Mouse (Mus musculus): ENCODE data around the gene Fgd4.

Fgd4 gene

DNA sequence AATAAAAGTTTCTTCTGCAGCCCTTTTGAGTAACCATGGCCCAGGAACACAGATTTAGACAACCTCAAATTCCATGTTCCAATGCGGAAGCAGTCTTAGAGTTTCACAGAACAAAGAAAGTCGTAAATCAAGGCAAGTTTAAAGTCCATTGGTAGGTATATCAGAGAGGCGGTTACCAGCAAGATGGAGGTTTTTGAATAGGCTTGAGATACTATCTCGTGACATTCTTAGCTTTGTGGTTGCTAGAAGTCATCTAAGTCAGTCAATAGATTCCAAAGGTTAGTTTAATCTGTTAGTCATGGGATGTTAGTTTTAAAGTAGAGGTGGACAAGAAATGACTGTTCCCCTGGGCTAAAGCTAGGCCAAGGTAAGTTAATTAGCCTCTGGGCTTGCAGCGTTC is at the start of gene Fgd4:
Gene Fgd4, minus strand, starts transcription at position 89 of the 400 bp plus-strand sequence.
- DNase-seq (ENCODE audit: extremely low spot score, low read depth, low spot score) = peak; percentile 46

DNA sequence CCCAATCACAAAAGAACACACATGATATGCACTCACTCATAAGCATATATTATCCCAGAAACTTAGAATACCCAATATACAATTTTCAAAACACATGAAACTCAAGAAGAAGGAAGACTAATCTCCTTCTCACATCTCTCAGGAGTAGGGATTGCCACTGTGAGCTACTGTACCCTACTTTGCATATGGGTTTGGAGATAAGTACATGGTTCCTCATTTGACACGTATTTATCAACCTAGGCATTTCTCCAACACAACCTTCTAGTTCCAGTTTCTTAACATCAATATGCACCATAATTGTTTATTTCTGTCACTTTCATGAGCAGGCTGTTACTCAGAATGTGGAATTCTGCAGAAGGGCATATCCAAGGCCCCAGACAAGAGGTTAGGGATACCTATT is 44.8 kb upstream of the Fgd4 start:
- no peak for DNase-seq (ENCODE audit: extremely low spot score, low read depth, low spot score)

DNA sequence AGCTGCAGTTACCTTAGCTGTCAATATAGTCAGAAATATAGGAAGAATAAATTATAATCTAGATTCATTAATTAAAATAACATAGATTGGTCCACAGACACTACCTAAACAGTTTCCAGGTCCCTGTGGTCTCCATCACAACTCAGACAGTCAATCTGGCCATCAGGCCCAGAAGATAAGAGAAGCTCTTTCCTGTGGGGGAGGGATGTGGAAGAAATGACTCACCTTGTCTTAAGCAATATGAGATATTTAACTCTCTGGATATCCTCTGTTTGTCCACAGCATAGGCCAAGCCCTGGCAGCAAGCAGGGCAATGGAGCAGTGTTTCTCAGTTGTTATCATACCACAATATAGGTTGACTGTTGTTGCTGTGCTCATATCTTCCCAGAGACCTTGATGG is 33.4 kb upstream of the Fgd4 start:
- DNase-seq (ENCODE audit: extremely low spot score, low read depth, low spot score) = no peak

DNA sequence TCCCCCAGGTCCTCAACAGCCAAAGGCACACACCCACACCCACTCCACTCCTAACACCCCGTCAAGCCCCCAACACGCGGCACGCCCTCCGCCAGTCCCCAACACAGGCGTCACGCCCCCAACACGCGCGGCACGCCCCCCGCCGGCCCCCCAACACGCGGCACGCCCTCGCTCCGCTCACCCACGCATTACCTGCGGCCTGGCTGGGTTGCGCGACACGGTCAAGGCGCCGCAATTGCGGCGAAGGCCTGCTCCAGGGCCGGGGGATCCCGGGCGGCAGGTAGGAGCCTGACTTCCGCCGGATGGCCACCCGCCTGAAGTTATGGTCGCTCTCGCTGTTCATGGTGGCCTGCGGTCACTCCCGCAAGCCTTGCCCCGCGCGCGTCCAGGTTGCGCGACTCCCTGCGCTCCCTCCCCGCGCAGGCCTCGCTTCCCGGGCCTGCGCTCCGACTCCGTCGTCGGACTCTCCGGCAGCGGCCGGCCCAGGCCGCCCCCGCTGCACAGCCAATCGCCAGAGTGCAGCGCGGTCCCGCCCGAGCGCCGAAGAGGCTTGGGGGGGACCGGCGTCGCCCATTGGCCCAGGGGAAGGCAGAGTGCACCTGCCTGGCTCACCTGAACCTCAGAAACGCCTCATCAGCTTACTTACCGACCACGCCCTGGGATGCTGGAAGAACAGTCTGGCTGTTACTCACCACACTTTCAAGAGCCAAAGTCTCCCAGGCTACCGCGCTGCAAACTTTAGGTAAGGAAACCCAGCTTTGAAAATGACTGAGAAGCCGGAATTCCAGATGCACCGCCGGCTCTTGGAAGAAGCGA is 555 bp downstream of the Fgd4 start:
- DNase-seq (ENCODE audit: extremely low spot score, low read depth, low spot score) = no peak

DNA sequence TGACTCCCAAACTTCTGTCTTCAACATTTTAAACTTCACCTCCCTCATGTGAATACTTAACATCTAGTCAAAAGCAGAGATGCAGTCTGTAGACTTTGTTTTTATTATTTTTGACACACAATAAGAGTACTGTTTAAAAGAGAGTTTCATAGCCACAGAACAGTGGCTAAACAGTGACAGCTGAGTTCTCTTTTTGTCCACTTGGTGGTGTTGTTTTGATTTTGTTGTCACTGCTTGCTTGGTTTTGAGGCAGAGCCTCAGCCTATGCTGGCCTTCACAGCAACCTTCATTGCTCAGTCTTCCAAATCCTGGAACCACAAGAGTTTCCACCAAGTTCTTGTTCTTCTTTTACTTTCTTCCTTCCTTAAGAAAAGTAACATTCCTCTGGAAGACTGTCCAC is 3.8 kb downstream of the Fgd4 start:
- DNase-seq (ENCODE audit: extremely low spot score, low read depth, low spot score) = no peak

DNA sequence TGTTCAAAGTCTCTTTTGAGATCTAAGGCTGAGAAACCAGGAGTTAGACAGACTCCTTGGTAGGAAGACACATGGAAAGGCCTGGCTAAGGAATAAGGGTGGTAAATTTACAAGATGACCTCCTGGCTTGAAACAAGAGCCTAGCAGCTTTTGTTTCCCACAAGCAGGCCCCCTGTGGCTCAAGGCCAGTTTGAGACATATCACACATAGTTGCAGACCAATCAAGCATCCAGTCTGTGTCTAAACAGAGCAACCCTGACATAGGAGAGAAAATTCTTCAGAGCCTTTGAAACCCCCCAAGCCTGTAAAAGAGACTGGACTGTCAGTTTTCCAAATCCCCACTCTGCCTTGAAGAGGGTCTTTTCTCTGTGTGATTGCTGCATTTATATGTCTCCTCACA is 7.7 kb downstream of the Fgd4 start:
- DNase-seq (ENCODE audit: extremely low spot score, low read depth, low spot score) = no peak

DNA sequence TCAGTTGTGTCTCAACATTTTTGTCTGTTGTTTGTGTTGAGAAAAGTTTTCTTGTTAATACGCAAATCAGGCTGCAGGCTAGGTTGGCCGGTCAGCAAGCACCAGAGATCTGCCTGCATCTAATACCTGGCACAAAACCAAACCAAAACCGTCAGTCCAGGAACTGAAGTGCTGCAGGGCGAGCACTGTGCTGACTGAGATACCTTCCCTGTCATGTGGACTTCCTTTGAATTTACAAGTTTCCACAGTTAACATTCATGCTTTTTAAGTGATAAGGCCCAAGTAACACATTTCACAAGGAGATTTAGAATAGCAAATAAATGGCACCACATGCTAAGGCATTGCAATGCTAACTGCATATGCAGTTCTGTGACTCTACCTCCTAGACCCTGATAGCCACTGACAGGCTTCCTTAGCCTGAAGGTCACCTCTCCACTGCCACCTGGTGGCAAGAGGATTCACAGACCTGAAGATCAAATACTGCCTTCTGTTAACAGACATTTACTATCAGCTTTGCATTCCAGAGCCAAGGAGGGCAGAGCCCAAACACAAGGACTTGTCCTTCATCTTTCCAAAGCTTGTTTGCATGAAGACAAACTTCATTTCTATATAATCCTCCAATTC is 15.8 kb downstream of the Fgd4 start:
- DNase-seq (ENCODE audit: extremely low spot score, low read depth, low spot score) = peak; percentile 66

DNA sequence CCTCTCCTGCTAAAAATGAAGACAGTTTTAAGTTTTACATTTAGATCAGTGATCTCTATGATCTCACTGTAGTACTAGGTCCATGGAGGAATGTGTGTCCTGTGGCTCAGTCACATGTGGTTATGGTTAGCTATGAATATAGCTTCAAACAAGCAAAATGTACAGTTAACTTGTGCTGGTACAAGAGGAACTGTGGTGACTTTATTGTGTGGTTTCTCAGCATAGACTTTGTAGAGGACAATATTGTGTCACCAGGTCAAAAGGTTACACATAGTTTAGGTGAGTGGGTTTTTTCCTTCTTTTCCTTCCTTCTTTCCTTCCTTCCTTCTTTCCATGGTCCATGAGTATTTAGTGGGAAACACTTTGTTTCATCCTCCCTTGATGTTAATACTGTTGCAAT is 23.8 kb downstream of the Fgd4 start:
- no peak for DNase-seq (ENCODE audit: extremely low spot score, low read depth, low spot score)

DNA sequence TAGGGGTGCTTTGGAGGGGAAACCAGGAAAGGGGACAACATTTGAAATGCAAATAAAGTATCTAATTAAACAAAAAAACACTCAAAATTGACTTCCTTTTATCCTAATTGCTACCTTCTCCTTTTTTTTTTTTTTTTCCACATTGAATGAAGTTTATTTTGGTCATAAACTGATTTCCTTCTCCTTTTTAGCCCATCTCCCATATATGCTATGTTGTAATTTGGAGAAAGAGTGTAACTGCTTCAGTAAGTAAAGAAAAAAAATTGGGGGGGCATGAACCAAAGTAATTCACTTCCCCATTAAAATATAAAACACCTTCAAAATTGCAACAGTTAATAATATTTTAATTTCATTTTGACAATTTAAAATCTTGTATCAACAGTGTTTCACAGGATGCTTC is 25.8 kb downstream of the Fgd4 start:
- DNase-seq (ENCODE audit: extremely low spot score, low read depth, low spot score) = no peak

DNA sequence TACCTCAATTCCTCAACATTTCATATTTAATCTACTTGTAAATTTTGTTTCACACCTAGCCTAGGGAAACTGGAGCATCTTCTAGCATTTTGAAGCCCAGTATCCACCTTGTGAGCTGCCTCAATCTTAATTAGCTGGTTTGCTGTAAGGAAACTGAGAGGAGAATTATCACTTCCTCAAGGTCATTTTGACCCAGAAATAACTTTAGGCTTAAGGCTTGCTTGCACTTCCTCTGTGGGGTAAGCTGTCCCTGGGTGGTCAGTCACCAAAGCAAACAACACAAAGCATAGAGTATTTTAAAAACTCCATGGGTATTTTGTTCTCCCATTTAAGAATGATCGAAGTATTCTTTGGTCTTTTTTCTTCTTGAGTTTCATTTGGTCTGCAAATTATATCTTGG is 27.2 kb downstream of the Fgd4 start:
- DNase-seq (ENCODE audit: extremely low spot score, low read depth, low spot score) = no peak

DNA sequence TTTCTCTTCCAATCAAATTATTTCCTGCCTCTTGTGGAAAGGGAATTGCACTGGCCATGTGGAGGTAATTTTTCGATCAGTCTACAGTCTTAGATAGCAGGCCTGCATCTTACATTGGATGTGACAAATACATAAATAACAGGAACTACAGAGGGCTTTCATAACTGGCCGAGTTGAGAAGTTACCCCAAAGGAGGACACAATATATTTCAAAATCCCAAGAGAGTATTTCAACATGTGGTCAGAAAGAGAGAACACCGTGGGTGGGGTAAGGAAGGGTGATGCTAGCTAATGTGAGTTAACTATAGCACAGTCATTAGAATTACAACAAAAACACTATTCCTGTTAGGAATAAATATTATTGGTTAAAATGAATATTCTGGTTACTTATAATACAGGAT is 29.0 kb downstream of the Fgd4 start:
- no peak for DNase-seq (ENCODE audit: extremely low spot score, low read depth, low spot score)

DNA sequence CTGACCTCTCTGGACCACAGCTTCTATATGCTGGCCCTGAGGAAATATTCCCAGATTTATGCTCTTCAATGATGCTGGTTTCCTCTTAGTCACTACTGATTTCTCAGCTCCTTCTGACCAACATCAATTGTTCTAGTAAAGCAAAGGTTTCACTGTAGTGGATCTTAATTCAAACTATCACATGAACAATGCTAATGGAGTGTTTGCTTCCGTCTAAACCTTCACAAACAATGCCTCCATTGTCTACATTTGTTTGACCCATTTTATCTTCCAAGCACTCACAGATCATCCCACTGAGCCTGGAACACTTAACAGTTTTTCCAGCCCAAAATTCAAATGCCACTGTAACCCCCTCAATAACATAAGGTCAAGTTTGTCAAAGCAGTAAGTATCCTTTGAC is 33.6 kb downstream of the Fgd4 start:
- no peak for DNase-seq (ENCODE audit: extremely low spot score, low read depth, low spot score)

DNA sequence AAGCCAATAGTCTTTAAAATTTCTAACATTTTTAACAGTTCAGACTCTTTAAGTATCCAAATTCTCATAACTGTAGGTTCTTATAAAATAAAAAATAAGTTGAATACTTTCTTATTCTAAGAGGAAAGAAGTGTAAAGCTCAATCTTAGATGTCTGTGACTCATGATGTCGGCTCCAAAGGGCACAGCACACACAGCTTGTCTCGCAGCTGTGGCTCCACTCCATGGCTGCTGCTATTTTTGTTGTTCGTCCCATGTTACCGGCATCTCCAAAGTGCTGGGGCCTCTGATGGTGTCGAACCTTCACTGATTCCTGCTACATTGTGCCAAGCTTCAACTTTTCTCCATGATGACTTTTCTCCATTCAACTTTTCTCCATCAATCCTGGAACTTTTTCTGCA is 34.1 kb downstream of the Fgd4 start:
- no peak for DNase-seq (ENCODE audit: extremely low spot score, low read depth, low spot score)

DNA sequence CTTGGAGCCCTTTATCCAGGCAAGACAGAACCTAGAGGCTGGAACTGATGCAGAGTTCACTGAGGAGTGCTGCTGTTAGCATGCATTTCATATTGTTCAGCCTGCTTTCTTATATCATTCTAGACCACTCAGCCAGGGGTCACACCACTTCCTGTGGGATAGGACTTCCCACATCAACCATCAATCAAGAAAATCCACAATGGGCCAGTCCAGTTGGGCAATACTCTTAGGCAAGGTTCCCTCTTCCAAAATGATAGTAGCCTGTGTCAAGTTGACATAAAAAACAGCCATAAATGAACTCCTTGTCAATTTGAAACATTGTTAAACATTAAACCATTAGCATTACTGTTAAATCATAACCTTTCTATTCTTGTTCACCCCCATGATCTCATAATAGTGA is 34.6 kb downstream of the Fgd4 start:
- no peak for DNase-seq (ENCODE audit: extremely low spot score, low read depth, low spot score)

DNA sequence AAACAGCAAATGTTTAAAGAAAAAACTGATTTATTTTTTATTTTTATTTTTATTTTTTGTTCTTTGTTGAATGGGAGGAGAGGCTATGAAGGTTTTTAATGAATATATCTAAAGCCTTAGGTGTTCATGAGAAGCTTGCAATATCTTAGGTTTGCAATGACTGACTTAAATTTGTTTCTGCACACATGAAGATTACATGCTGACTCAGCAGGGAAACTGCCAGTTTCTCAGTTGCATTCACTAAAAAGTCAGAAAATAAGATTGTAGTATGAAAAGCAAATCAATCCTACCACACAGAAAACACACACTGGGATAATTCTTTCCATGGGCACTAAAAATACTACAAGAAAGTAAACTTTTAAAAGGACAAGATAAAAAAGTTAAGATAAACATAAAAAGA is 39.6 kb downstream of the Fgd4 start:
- no peak for DNase-seq (ENCODE audit: extremely low spot score, low read depth, low spot score)

DNA sequence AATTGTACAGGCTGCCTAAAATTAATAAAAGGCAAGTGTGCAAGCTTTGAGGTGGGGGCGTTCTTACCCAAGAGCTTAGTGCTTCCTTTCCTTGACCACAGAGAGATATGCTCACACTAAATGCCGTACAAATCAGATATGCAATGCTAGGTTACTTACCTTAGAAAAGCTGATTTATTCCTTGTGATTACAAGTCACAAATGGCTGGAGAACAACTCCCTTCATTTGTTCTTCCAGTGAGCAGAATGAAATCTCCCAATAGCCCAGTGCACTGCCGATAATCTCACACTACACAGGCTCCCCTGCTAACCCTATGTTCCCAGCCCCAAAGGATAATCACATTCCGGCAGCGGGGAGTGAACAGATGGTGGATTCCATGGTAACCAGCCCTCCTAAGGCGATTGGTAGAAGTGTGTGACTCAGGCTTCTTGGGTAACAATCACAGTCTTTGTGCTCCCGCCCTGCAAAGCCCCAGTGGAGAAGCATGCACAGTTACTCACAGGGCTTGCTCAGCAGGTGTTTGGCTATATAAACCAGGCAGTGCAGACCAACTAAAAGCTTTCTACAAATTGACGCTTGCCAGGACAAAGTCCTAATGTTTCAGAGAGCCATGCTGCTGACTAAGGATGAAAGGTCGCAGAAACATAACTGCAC is 40.3 kb downstream of the Fgd4 start:
- peak; percentile 86 for DNase-seq (ENCODE audit: extremely low spot score, low read depth, low spot score)

DNA sequence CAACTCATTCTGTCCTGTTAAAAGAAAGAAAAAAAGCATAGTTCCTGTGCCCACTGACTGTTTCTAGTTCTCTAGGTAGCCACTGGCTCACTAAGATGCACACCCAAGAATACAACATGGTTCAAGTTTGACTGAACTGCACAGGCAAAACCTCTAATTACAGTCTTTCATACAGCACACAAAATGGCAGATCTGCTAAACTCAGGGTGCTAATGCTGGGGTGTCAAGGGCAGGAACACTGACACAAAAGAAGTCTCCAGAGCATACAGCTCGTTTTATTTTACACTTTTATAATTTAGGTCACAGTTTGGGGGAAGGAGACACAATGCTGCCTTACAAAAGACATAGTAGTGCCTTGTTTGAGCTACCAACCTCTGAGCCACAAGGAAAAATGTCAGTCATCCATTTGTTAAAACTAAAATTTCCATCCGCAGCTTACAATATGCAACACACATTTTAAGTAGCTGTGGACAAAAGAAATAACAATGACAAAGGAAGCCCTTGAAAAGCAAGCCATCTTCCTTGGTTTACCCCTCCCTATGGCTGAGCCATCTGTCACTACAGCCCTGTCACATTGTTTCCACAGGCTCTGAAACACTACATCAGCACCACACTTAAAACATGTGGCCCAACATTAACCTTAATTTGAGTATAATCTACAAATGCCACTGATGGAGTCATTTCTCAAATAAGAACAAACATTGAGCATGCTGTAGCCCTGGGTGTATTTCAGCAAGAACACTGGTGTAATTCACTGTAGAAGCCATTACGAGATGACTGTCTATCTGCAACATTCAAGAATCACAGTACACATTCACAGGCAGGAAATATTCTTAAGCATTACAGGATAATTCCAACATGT is 41.1 kb downstream of the Fgd4 start:
- DNase-seq (ENCODE audit: extremely low spot score, low read depth, low spot score) = no peak

DNA sequence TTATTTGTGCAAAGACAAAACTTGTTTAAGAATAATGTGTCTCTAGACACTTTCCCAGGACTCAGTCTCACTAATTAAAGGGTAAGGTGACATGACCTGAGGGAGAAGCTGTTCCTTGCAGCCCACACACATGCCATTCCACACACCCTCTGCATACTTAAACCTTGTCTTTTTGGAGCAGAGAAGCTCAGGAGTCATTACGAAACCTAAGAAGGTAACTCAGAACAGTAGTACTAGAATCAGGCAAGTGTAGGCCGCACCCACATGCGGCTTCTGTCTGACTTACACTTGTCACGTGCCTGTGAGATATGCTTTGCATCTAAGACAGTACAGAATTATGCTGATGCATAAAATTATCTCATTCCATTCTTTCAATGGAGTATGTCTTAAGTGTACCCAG is 42.6 kb downstream of the Fgd4 start:
- DNase-seq (ENCODE audit: extremely low spot score, low read depth, low spot score) = no peak

DNA sequence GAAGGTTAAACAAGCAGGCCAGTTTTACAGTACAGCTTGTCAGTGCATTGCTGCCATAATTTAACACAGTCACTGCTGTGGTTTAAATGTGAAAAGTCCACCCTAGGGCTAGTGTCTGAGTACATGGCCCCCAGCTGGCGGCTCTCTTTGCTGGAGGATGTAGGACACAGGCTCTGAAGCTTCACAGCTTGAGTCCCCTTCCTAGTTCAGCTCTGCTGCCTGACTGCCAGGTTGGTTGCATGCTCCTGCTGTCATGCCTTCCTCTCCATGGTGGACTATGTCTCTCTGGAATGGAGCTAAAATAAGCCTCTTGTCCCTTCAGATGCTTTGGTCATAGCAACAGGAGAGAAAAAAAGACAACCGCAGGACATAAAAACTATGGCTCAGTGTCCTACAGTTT is 46.3 kb downstream of the Fgd4 start:
- no peak for DNase-seq (ENCODE audit: extremely low spot score, low read depth, low spot score)

DNA sequence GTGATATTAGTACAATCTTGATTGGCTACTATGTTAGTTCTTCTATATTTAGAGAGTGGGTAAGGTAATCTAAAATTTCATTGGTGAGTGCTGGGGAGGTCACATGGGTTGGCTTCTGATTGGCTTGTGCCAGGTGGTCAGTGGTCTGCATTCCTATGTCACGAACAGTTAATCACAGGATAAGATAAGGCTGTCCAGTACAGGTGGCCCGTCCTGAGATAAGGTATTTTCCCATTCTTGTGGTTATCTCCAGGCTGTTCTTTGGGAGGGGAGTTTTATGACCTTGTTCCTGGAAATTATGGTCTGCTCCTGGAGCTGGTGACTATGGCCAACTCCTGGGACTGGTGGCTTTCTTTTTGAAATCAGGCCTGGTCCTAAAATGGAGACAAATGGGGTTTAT is 48.2 kb downstream of the Fgd4 start:
- no peak for DNase-seq (ENCODE audit: extremely low spot score, low read depth, low spot score)

DNA sequence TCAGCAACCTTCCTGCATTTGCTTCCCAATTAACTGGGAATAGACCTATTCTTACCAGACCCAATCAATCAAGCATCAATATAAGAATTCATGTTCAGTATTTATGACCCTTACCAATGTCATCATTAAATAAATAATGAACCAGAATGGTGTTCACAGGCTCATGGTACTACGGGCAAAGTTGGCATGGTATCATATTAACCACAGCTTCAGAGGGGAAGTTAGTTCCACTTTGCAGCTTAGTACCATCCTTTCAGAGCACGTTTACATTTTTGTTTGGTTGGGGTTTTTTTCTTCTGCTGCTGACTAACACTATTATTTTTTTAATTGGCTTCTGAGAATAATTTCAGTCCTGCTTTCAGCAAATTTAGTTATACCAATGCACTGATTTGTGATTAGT is 51.2 kb downstream of the Fgd4 start:
- no peak for DNase-seq (ENCODE audit: extremely low spot score, low read depth, low spot score)
